Mouse (Mus musculus) frontal cortex, adult 2 months (tissue): ENCODE data around the gene Gkn3. TPM values are rescaled to one million over a fixed set of nuclear protein-coding genes. Genes with fewer than 3 reads are reported as not detected.
A peak's percentile ranks its signal among the peaks of the same experiment; 100 is the strongest.

Source experiments
- DNase-seq, 2 experiments: peaks; one replicate each; pipeline ENCODE4 v3.0.0; 2022; ENCODE audit warnings: low spot score in 1 of 2; ENCODE audit errors: extremely low spot score in 1 of 2
- polyA plus RNA-seq: library from polyadenylated mRNA; depleted of rRNA; stranded (reverse); fragments of >200 nt; gene quantifications from 2 replicates; pipeline ENCODE4 v1.2.3, GENCODE M21; 2012; rRNA removed

Gkn3 gene
- polyA plus RNA-seq, 1 experiment, result 27.1 TPM

- peak; percentile 20 to 31 for DNase-seq
These were observed 19.5 kb downstream of the Gkn3 start for GRCm38 (mm10) chr6:87369223-87369622.

GRCm38 (mm10) chr6:87354441-87354840, 34.3 kb downstream of the Gkn3 start:
- DNase-seq, result no peak

GRCm38 (mm10) chr6:87350829-87351228, 37.9 kb downstream of the Gkn3 start, which contains the start of gene Gkn1:
Gkn1 (minus strand) TSS chr6:87350942.
- DNase-seq, result no peak

- no peak for DNase-seq
These were observed 52.8 kb downstream of the Gkn3 start for GRCm38 (mm10) chr6:87335935-87336295.

DNA sequence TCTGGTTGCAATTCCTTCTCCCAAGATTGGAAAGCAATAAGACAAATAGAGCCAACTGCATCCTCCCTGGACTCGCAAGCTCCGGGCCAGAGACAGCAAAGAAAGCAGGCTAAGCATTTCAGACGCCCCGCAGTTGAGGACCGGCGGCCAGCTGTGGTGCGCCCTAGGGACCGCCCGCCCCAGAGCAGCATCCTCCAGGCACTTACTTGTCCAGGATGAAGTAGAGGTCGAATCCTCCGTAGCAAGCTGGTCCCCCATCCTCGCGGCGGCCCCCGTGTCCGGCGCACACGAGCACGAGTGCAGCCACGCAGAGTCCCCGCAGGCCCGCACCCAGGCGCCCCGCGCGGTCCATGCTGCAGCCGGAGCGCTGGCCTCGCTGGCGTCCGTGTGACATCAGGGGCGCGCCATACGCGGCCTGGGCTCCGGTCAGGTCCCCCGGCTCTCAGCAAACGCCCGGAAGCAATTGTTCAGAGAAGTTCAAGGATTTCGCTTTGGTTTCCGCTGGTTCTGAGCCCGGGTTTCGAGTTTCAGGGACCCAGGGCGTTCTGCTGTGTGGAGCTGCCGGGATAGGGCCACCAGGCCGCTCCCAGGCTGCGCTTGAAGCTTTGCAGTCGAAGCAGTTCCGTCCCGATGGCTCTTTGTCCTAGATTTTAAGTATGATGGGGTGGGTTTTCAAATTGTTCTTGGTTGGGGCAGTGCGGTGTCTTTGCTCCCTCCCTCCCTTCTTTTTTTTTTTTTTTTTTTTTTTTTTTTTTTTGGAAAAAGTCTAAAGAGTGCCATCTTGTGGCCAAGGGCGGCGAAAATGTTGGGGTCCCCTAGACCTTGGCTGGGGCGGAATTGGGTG, 53.4 kb downstream of the Gkn3 start, which contains the start of gene Antxr1:
TSS of gene Antxr1 (minus strand) at position 731 of the 844 bp plus-strand sequence.
- peak in 1 of 2 experiments; percentile 55 for DNase-seq

- DNase-seq, result peak in 1 of 2 experiments; percentile 67
These were observed 54.2 kb downstream of the Gkn3 start for GRCm38 (mm10) chr6:87334361-87335090.

Other genes with a start within 250 kb of the Gkn3 start
- 8.8 and 11.3 TPM in 2 replicates for gene Antxr1, start 53.1 kb downstream of the Gkn3 start, polyA plus RNA-seq
- gene Gkn1, start 38.0 kb downstream of the Gkn3 start, polyA plus RNA-seq, result 0.08 and 0.14 TPM in 2 replicates
- gene Gkn2, start 15.6 kb downstream of the Gkn3 start, polyA plus RNA-seq, result not detected in 2 replicates
- gene Bmp10, start 40.1 kb upstream of the Gkn3 start, polyA plus RNA-seq, result not detected in 2 replicates
- gene Arhgap25, start 144.3 kb upstream of the Gkn3 start, polyA plus RNA-seq, result 3.4 and 3.5 TPM in 2 replicates
- gene Prokr1, start 201.8 kb upstream of the Gkn3 start, polyA plus RNA-seq, result 0.06 and 0.10 TPM in 2 replicates